Mouse (Mus musculus) neural tube, embryonic 13.5 days (tissue): ENCODE data around the gene Agxt. TPM values are rescaled to one million over a fixed set of nuclear protein-coding genes. Genes with fewer than 3 reads are reported as not detected.

Source experiments
- ATAC-seq: fragments of 200-750 bp; cut with Nextera tagmentation; 2 replicates; pipeline ENCODE4 v1.8.0; 2017; ENCODE audit warnings: low read depth, mild to moderate bottlenecking, moderate TSS enrichment, moderate library complexity
- H3K27ac ChIP-seq: fragments of 300-500 bp; sonication (generic); replicated peaks from 2 replicates; pipeline ENCODE4 v1.5.1; 2015; ENCODE audit warnings: moderate library complexity, mild to moderate bottlenecking, inconsistent platforms
- H3K27me3 ChIP-seq: fragments of 300-500 bp; sonication (generic); 2 replicates; pipeline ENCODE4 v1.6.1; 2015; ENCODE audit warnings: mild to moderate bottlenecking, inconsistent platforms
- H3K36me3 ChIP-seq: fragments of 300-500 bp; sonication (generic); 2 replicates; pipeline ENCODE4 v1.6.1; 2015; ENCODE audit warnings: mild to moderate bottlenecking, inconsistent platforms
- H3K4me1 ChIP-seq: fragments of 300-500 bp; sonication (generic); replicated peaks from 2 replicates; pipeline ENCODE4 v1.6.1; 2015; ENCODE audit warnings: inconsistent platforms
- H3K4me2 ChIP-seq: fragments of 300-500 bp; sonication (generic); 2 replicates; pipeline ENCODE4 v1.6.1; 2015; ENCODE audit warnings: inconsistent platforms, mild to moderate bottlenecking, moderate library complexity
- H3K4me3 ChIP-seq: fragments of 300-500 bp; sonication (generic); 2 replicates; pipeline ENCODE4 v1.5.1; 2015; ENCODE audit warnings: mild to moderate bottlenecking, inconsistent platforms
- H3K9ac ChIP-seq: fragments of 300-500 bp; sonication (generic); 2 replicates; pipeline ENCODE4 v1.6.1; 2015; ENCODE audit warnings: moderate library complexity, mild to moderate bottlenecking, inconsistent platforms
- H3K9me3 ChIP-seq: fragments of 300-500 bp; sonication (generic); 2 replicates; pipeline ENCODE4 v1.6.1; 2016; ENCODE audit warnings: inconsistent platforms
- WGBS: fragments of 180-500 bp; shearing (Covaris S2); methylation state at CpG from one replicate; pipeline ENCODE4 v1.1.7; 2015; 5-methylcytosine and 5-hydroxymethylcytosine counted together
- polyA plus RNA-seq: library from polyadenylated mRNA; unstranded; fragments of >200 nt; fragmentation: Nextera tagmentation; extraction: Ambion mirVana; gene quantifications from 2 replicates; pipeline ENCODE4 v1.2.1, GENCODE M21; 2015

Agxt gene
- polyA plus RNA-seq, 1 experiment from 2014 or later: not detected

- no peaks in the 10 kb centered on the region for H3K9me3 ChIP-seq
- H3K27ac ChIP-seq: no peak overlapping the region
- H3K4me2 ChIP-seq: peak overlapping the region; percentile 81
- H3K27me3 ChIP-seq: 0 out of 2 replicates have a peak, but pooled peaks cover 23% of the 10 kb centered on the region
- H3K4me3 ChIP-seq: peak overlapping the region; percentile 43; the same call in 1 of the 2 replicates
- peak overlapping the region; percentile 71; the same call in 1 of the 2 replicates for H3K9ac ChIP-seq
- 20% methylated on average over 6 of the region's 6 CpGs for WGBS
- ATAC-seq: no peak
- H3K4me1 ChIP-seq: peaks cover 22% of the 10 kb centered on the region
- no peaks in the 10 kb centered on the region for H3K36me3 ChIP-seq
Measured at GRCm38 (mm10) chr1:93175849-93176248, 40.8 kb downstream of the Agxt start.

- peak overlapping the region; percentile 43 for H3K4me3 ChIP-seq
- no peaks in the 10 kb centered on the region for H3K9me3 ChIP-seq
- WGBS: 2% methylated on average over 44 of the region's 44 CpGs
- peak overlapping the region; percentile 71 for H3K9ac ChIP-seq
- peaks cover 22% of the 10 kb centered on the region for H3K4me1 ChIP-seq
- H3K36me3 ChIP-seq: no peaks in the 10 kb centered on the region
- H3K27ac ChIP-seq: peak overlapping the region; percentile 33; the same call in 1 of the 2 replicates
- peak overlapping the region; percentile 81 for H3K4me2 ChIP-seq
- H3K27me3 ChIP-seq: 0 out of 2 replicates have a peak, but pooled peaks cover 23% of the 10 kb centered on the region
- ATAC-seq: peak; percentile 62
Measured at GRCm38 (mm10) chr1:93176525-93177332, 41.7 kb downstream of the Agxt start.

GRCm38 (mm10) chr1:93182281-93182680 lies 47.2 kb downstream of the Agxt start:
- Histone ChIP-seq H3K27me3 (peaks cover 14% of the 10 kb centered on the region; the same call in 1 of the 2 replicates), H3K4me2 (no peak overlapping the region), H3K4me3 (no peak overlapping the region), H3K36me3 (no peaks in the 10 kb centered on the region), H3K4me1 (peaks cover 1% of the 10 kb centered on the region; the same call in 1 of the 2 replicates), H3K9me3 (no peaks in the 10 kb centered on the region), H3K27ac (no peak overlapping the region), H3K9ac (no peak overlapping the region)
- WGBS: 86% methylated on average over 7 of the region's 7 CpGs
- no peak for ATAC-seq

GRCm38 (mm10) chr1:93184071-93184828 lies 49.2 kb downstream of the Agxt start:
- H3K27ac ChIP-seq: no peak overlapping the region
- H3K4me1 ChIP-seq: no peaks in the 10 kb centered on the region
- peaks cover 10% of the 10 kb centered on the region for H3K27me3 ChIP-seq
- H3K4me3 ChIP-seq: no peak overlapping the region
- ATAC-seq: no peak
- 76% methylated on average over 14 of the region's 14 CpGs for WGBS
- no peak overlapping the region for H3K9ac ChIP-seq
- H3K9me3 ChIP-seq: no peaks in the 10 kb centered on the region
- no peaks in the 10 kb centered on the region for H3K36me3 ChIP-seq
- no peak overlapping the region for H3K4me2 ChIP-seq

GRCm38 (mm10) chr1:93190726-93191305 lies 55.8 kb downstream of the Agxt start:
- no peaks in the 10 kb centered on the region for H3K36me3 ChIP-seq
- 2% methylated on average over 11 of the region's 17 CpGs for WGBS
- H3K27me3 ChIP-seq: peaks cover 24% of the 10 kb centered on the region
- no peak overlapping the region for H3K27ac ChIP-seq
- no peak overlapping the region for H3K4me2 ChIP-seq
- H3K9ac ChIP-seq: no peak overlapping the region
- H3K4me3 ChIP-seq: no peak overlapping the region
- H3K9me3 ChIP-seq: no peaks in the 10 kb centered on the region
- peaks cover 7% of the 10 kb centered on the region; the same call in 1 of the 2 replicates for H3K4me1 ChIP-seq
- no peak for ATAC-seq

- Histone ChIP-seq H3K36me3 (no peaks in the 10 kb centered on the region), H3K27ac (no peak overlapping the region), H3K9me3 (no peaks in the 10 kb centered on the region), H3K9ac (no peak overlapping the region), H3K27me3 (peaks cover 6% of the 10 kb centered on the region; the same call in 1 of the 2 replicates), H3K4me2 (no peak overlapping the region), H3K4me3 (no peak overlapping the region), H3K4me1 (peaks cover 7% of the 10 kb centered on the region; the same call in 1 of the 2 replicates)
- WGBS: 85% methylated on average over 3 of the region's 3 CpGs
- ATAC-seq: no peak
Measured at GRCm38 (mm10) chr1:93194961-93195360, 59.9 kb downstream of the Agxt start.

Other genes with a start within 250 kb of the Agxt start
- 0.70 and 0.74 TPM in 2 replicates for gene Ankmy1, start 232.3 kb upstream of the Agxt start, polyA plus RNA-seq
- 14.0 and 15.5 TPM in 2 replicates for gene Dusp28, start 228.3 kb upstream of the Agxt start, polyA plus RNA-seq
- gene Rnpepl1, start 224.5 kb upstream of the Agxt start, polyA plus RNA-seq: 30.2 and 38.4 TPM in 2 replicates
- gene Capn10, start 200.9 kb upstream of the Agxt start, polyA plus RNA-seq: 55.3 and 55.7 TPM in 2 replicates
- 0.23 and 0.60 TPM in 2 replicates for gene Gpr35, start 184.4 kb upstream of the Agxt start, polyA plus RNA-seq
- not detected in 2 replicates for gene Aqp12, start 128.9 kb upstream of the Agxt start, polyA plus RNA-seq
- 302 and 303 TPM in 2 replicates for gene Kif1a, start 33.3 kb upstream of the Agxt start, polyA plus RNA-seq
- gene 2310007B03Rik, start 25.7 kb downstream of the Agxt start, polyA plus RNA-seq: 0.29 TPM in 1 of 2 replicates, not detected in the other
- 0.21 and 0.35 TPM in 2 replicates for gene Crocc2, start 33.5 kb downstream of the Agxt start, polyA plus RNA-seq
- gene Sned1, start 100.6 kb downstream of the Agxt start, polyA plus RNA-seq: 10.2 and 11.5 TPM in 2 replicates
- gene Mterf4, start 170.7 kb downstream of the Agxt start, polyA plus RNA-seq: 33.2 and 37.2 TPM in 2 replicates
- 50.5 and 58.4 TPM in 2 replicates for gene Ppp1r7, start 207.6 kb downstream of the Agxt start, polyA plus RNA-seq
- 4.6 and 7.1 TPM in 2 replicates for gene Pask, start 208.2 kb downstream of the Agxt start, polyA plus RNA-seq
- 0.12 and 0.28 TPM in 2 replicates for gene Ano7, start 238.7 kb downstream of the Agxt start, polyA plus RNA-seq